ENCODE assay signal across 8 mouse cellular contexts in the genomic region with DNA sequence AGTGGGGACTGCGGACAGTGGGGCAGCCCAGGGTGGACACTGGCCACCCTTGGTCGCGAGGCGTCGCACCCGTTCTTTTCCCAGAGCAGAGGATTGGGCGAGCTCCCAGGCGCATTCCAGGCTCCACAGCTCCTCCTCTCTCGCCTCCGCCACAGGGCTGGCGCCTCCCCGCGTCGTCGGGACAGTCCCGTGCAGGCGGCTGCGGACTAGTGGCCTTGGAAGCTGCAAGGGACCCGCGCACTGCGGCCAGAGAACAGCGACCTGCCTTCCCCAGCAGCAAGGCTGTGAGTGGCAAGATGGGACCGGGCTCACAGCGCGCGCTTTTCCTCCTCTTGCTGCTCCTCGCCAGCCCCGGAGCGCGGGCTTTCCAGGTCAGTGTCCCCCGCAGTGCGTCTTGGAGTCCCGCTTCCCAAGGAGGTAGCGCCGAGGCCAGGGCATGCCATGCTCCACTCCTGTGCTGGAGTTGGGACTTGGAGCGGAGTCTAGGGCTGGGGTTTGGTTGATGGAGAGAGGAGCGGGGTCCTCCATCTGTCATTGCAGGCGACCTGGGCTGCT. TPM values are rescaled to one million over a fixed set of nuclear protein-coding genes. Genes with fewer than 3 reads are reported as not detected.
A peak's percentile ranks its signal among the peaks of the same experiment; 100 is the strongest.
DNase-seq lines count a peak whose midpoint lies in the region; ATAC-seq and TF ChIP-seq lines count a peak whose summit lies in the region.

No protein-coding gene starts in this region.

- no peaks in the 10 kb centered on the region for H3K36me3 ChIP-seq in ES-E14 (ENCODE audit: control insufficient read depth, insufficient read depth, low read length, poor library complexity, severe bottlenecking)
- no peaks in the 10 kb centered on the region for H3K36me3 ChIP-seq in forebrain, embryonic 14.5 days (ENCODE audit: control insufficient read depth, insufficient read depth, low read length)
- no peaks in the 10 kb centered on the region for H3K36me3 ChIP-seq in heart, postnatal 0 days (replicated peaks; ENCODE audit: control insufficient read depth, insufficient read depth, low read length)
- H3K36me3 ChIP-seq in lung, embryonic 16.5 days (ENCODE audit: control insufficient read depth, insufficient read depth, low read length), result no peaks in the 10 kb centered on the region

- TF ChIP-seq EP300 in heart, postnatal 0 days (IDR thresholded peaks at IDR 0.05; ENCODE audit: low read depth), result no peak

- under 1% methylated on average over 38 of the region's 38 CpGs for WGBS in forebrain, embryonic 14.5 days
- 1% methylated on average over 38 of the region's 38 CpGs for WGBS in heart, postnatal 0 days
- WGBS in lung, embryonic 16.5 days, result under 1% methylated on average over 34 of the region's 38 CpGs

- H3K9me3 ChIP-seq in ES-E14 (ENCODE audit: control insufficient read depth, insufficient read depth, low read depth, low read length), result no peaks in the 10 kb centered on the region
- H3K9me3 ChIP-seq in forebrain, embryonic 14.5 days (replicated peaks; ENCODE audit: control insufficient read depth, low read length), result no peaks in the 10 kb centered on the region
- no peaks in the 10 kb centered on the region for H3K9me3 ChIP-seq in heart, postnatal 0 days (replicated peaks; ENCODE audit: control insufficient read depth, low read length)
- no peaks in the 10 kb centered on the region for H3K9me3 ChIP-seq in lung, embryonic 16.5 days (ENCODE audit: control insufficient read depth, low read length)

- peak; percentile 76 for ATAC-seq in forebrain, embryonic 14.5 days
- ATAC-seq in heart, postnatal 0 days (ENCODE audit: insufficient read depth, low read depth), result peak; percentile 84
- ATAC-seq in lung, embryonic 16.5 days (ENCODE audit: low read depth), result peak; percentile 95

- H3K4me2 ChIP-seq in forebrain, embryonic 14.5 days (ENCODE audit: low read length), result peak overlapping the region; percentile 96
- peak overlapping the region; percentile 93 for H3K4me2 ChIP-seq in heart, postnatal 0 days (ENCODE audit: low read depth, low read length)
- peak overlapping the region; percentile 94 for H3K4me2 ChIP-seq in lung, embryonic 16.5 days (ENCODE audit: low read depth, low read length)

- in situ Hi-C loops in ES-E14 (cut with MboI; ENCODE audit: low sequenced_read_pairs in 2 of 2, unreplicated experiment in 2 of 2), result no loop called here

- H3K4me3 ChIP-seq in ES-E14 (ENCODE audit: insufficient read depth in 1 of 2, low read depth in 1 of 2, low read length in 2 of 2, poor library complexity in 1 of 2, severe bottlenecking in 1 of 2), result peak overlapping the region; percentile 53 to 72
- H3K4me3 ChIP-seq in forebrain, embryonic 14.5 days (ENCODE audit: low read depth, low read length), result peak overlapping the region; percentile 40
- H3K4me3 ChIP-seq in heart, postnatal 0 days (ENCODE audit: low read depth, low read length), result peak overlapping the region; percentile 52
- peak overlapping the region; percentile 58 for H3K4me3 ChIP-seq in lung, embryonic 16.5 days (ENCODE audit: low read length)

- 0 out of 2 replicates have a peak, but pooled peaks cover 4% of the 10 kb centered on the region for H3K27me3 ChIP-seq in forebrain, embryonic 14.5 days (replicated peaks; ENCODE audit: control insufficient read depth, insufficient read depth, low read length)
- H3K27me3 ChIP-seq in heart, postnatal 0 days (ENCODE audit: control insufficient read depth, insufficient read depth, low read length), result peaks cover 30% of the 10 kb centered on the region
- H3K27me3 ChIP-seq in lung, embryonic 16.5 days (ENCODE audit: control insufficient read depth, insufficient read depth, low read depth, low read length), result peaks cover 3% of the 10 kb centered on the region; the same call in 1 of the 2 replicates

- peak overlapping the region; percentile 25; the same call in 1 of the 2 replicates for H3K9ac ChIP-seq in ES-E14 (ENCODE audit: insufficient read depth, low read depth, low read length, poor library complexity, severe bottlenecking)
- H3K9ac ChIP-seq in forebrain, embryonic 14.5 days (ENCODE audit: low read length), result peak overlapping the region; percentile 68
- H3K9ac ChIP-seq in heart, postnatal 0 days (replicated peaks; ENCODE audit: low read depth, low read length), result peak overlapping the region; percentile 20; the same call in 1 of the 2 replicates
- peak overlapping the region; percentile 69 for H3K9ac ChIP-seq in lung, embryonic 16.5 days (ENCODE audit: low read length)

- peak; percentile 27 for DNase-seq in ES-E14 (ENCODE audit: low read depth, low spot score)
- DNase-seq in cerebellum, adult 11 months, result peak; percentile 19
- DNase-seq in forebrain, embryonic 14.5 days (ENCODE audit: low spot score), result peak; percentile 60
- peak; percentile 39 for DNase-seq in heart, postnatal 0 days (ENCODE audit: low spot score)
- peak; percentile 81 for DNase-seq in kidney, postnatal 14 days
- DNase-seq in retina, postnatal 1 day, result peak; percentile 76
- DNase-seq in natural killer cell, adult 2 months (ENCODE audit: low spot score in 2 of 2), result no peak

- peak; percentile 32; the same call in 1 of the 2 replicates for TF ChIP-seq CTCF in heart, postnatal 0 days (IDR thresholded peaks at IDR 0.05; ENCODE audit: low read depth)

- no peak overlapping the region for H3K27ac ChIP-seq in ES-E14 (ENCODE audit: insufficient read depth, low read depth, low read length, poor library complexity, severe bottlenecking)
- H3K27ac ChIP-seq in forebrain, embryonic 14.5 days (ENCODE audit: low read depth, low read length), result no peak overlapping the region
- no peak overlapping the region for H3K27ac ChIP-seq in heart, postnatal 0 days (ENCODE audit: low read depth)
- H3K27ac ChIP-seq in lung, embryonic 16.5 days (ENCODE audit: low read length), result no peak overlapping the region

- H3K4me1 ChIP-seq in ES-E14 (ENCODE audit: control insufficient read depth in 2 of 2, insufficient read depth in 2 of 2, low read length in 2 of 2, poor library complexity in 1 of 2), result no peaks in the 10 kb centered on the region
- 0 out of 2 replicates have a peak, but pooled peaks cover 2% of the 10 kb centered on the region for H3K4me1 ChIP-seq in forebrain, embryonic 14.5 days (ENCODE audit: control insufficient read depth, insufficient read depth, low read length)
- 0 out of 2 replicates have a peak, but pooled peaks cover 6% of the 10 kb centered on the region for H3K4me1 ChIP-seq in heart, postnatal 0 days (ENCODE audit: control insufficient read depth, insufficient read depth)
- peaks cover 9% of the 10 kb centered on the region for H3K4me1 ChIP-seq in lung, embryonic 16.5 days (replicated peaks; ENCODE audit: control insufficient read depth, insufficient read depth, low read length)

TF ChIP-seq in ES-E14, 5 proteins besides CTCF, POLR2A, EP300 and RAD21:
- TF ChIP-seq HCFC1 (IDR thresholded peaks at IDR 0.05; ENCODE audit: borderline replicate concordance, insufficient read depth, low read length) (no peak), CHD2 (IDR thresholded peaks at IDR 0.05; ENCODE audit: low read depth, low read length) (no peak), MAFK (IDR thresholded peaks at IDR 0.05; ENCODE audit: insufficient read depth, low read depth, low read length) (no peak), ZC3H11A (IDR thresholded peaks at IDR 0.05; ENCODE audit: borderline replicate concordance, low read depth, low read length) (no peak), ZNF384 (IDR thresholded peaks at IDR 0.05; ENCODE audit: low read depth, low read length) (no peak)

RNA-seq across cellular contexts. Expression of gene Fbln7, which starts 1.1 kb away (rescaled TPM):
- total RNA-seq in ES-E14 (2012; rRNA removed), result 0.21 and 0.22 TPM in 2 replicates
- polyA plus RNA-seq in forebrain, embryonic 14.5 days (2014; fragmentation: Nextera tagmentation; extraction: Ambion mirVana), result 1.5 and 2.0 TPM in 2 replicates
- total RNA-seq in heart, postnatal 0 days (2014; rRNA removed; ENCODE audit: low replicate concordance), result 0.93 TPM in 1 of 2 replicates, not detected in the other
- 0.42 and 0.62 TPM in 2 replicates for polyA plus RNA-seq in heart, postnatal 0 days (2015; fragmentation: Nextera tagmentation; extraction: Ambion mirVana)
- polyA plus RNA-seq in lung, embryonic 16.5 days (2015; fragmentation: Nextera tagmentation; extraction: Ambion mirVana), result 7.9 and 8.0 TPM in 2 replicates

RNA-seq across cellular contexts. Expression of gene Tmem87b, which starts 45.9 kb away (rescaled TPM):
- total RNA-seq in ES-E14 (2012; rRNA removed), result 19.4 and 25.6 TPM in 2 replicates
- polyA plus RNA-seq in forebrain, embryonic 14.5 days (2014; fragmentation: Nextera tagmentation; extraction: Ambion mirVana), result 28.0 and 36.8 TPM in 2 replicates
- 23.7 and 27.9 TPM in 2 replicates for total RNA-seq in heart, postnatal 0 days (2014; rRNA removed; ENCODE audit: low replicate concordance)
- 25.8 and 29.5 TPM in 2 replicates for polyA plus RNA-seq in heart, postnatal 0 days (2015; fragmentation: Nextera tagmentation; extraction: Ambion mirVana)
- polyA plus RNA-seq in lung, embryonic 16.5 days (2015; fragmentation: Nextera tagmentation; extraction: Ambion mirVana), result 35.0 and 35.4 TPM in 2 replicates

Comparison
In these comparisons a context has a peak if more than half of its experiments do, and no peak if none do; other contexts are left out.
1. DNase-seq: peak in ES-E14 (single experiment), cerebellum, adult 11 months (single experiment), forebrain, embryonic 14.5 days (single experiment), heart, postnatal 0 days (single experiment), kidney, postnatal 14 days (single experiment) and retina, postnatal 1 day (single experiment); none in natural killer cell, adult 2 months (0 of 2).
2. Peak in every context shown above with its lines, with median percentiles within 50 percentile points of each other: H3K4me3 ChIP-seq, H3K9ac ChIP-seq, ATAC-seq and H3K4me2 ChIP-seq.